Mouse (Mus musculus) ZHBTc4 (cell line): ENCODE results near the gene Rps5.
"Not testable (repeated sequence)": the region's sequence is repeated elsewhere in the genome, so short reads cannot be mapped to it uniquely, and the experiment has no call there.

Source experiments
- DNase-seq: peaks from one replicate; pipeline ENCODE4 v3.0.0-alpha.2; 2011; ENCODE audit warnings: low read depth, low spot score

The Rps5 gene

DNA sequence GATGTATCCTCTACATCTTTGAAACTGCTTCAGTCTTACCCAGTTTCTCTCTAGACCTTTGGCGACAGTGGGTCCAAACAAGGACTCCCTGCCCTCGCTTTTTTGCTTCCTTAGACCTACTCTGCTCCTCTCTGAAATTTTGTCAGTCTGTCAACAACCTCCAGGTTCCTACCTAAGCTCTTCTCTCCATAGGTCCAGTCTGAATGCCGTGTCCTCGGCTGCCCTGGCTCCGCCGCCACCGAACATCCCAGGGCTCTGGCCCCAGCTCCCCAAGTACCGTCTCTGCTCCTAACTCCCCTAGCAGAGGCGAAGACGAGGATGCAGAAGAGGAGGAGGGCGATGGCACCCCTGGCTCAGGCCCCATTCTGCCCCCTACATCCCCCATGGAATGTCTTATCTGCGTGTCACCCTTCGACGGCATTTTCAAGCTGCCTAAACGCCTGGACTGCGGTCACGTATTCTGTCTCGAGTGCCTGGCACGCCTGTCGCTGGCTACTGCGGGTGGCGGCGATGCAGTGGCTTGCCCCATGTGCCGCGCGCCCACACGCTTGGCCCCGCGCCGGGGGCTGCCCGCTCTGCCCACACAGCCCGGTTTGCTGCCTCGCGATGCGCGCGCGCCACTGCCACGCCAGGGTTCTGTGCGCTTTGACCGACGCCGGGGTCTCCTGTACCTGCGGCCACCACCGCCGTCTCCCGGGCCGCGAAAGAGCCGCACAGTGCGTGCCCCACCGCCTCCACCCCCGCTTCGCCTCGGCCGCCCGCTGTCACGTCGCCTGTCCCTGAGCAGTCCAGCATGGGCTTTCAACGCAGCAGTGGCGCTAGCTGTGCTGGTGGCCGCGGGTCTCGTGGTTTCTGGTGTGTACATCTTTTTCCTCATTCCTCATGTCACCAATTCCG, 5.9 kb downstream of the Rps5 start:
- DNase-seq = peak; percentile 64

GRCm38 (mm10) chr7:12933615-12934140, 11.6 kb downstream of the Rps5 start:
- DNase-seq = peak; percentile 64

- DNase-seq = no peak
These were observed 12.7 kb downstream of the Rps5 start for GRCm38 (mm10) chr7:12934808-12935207.

DNA sequence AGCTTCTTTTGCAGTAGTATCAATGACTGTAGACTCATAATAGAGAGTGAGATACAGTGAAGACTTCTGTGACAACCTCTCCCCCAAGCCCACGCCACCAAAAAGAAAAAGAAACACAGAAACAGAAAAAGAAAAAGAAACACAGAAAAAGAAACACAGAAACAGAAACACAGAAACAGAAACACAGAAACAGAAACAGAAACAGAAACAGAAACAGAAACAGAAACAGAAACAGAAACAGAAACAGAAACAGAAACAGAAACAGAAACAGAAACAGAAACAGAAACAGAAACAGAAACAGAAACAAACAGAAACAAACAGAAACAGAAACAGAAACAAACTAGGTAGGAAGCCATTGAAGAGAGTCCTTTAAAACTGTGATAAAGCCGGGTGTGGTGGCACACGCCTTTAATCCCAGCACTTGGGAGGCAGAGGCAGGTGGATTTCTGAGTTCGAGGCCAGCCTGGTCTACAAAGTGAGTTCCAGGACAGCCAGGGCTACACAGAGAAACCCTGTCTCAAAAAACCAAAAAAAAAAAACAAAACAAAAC, 15.2 kb downstream of the Rps5 start:
- DNase-seq = not testable (repeated sequence)

GRCm38 (mm10) chr7:12940599-12940998, 18.5 kb downstream of the Rps5 start:
- DNase-seq = no peak

DNA sequence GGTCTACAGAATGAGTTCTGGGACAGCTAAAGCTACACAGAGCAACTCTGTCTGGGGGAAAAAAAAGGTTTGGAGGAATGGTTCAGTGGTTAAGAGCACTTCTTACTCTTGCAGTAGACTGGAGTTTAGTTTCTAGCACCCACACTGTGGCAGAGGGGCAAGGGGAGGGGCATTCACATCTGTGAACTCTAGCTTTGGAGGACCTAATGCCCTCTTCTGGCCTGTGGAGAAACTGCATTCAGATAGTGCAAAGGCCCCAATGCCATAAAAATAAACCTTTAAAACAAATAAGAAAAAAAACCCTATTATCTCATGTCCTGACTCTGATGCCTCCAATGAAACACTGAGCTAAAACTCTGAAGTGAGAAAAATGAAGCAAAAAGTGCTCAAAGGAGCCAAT, 21.4 kb downstream of the Rps5 start:
- peak; percentile 76 for DNase-seq

GRCm38 (mm10) chr7:12949032-12949871, 27.2 kb downstream of the Rps5 start:
- DNase-seq = peak; percentile 99

- no peak for DNase-seq
These were observed 27.8 kb downstream of the Rps5 start for GRCm38 (mm10) chr7:12949872-12950229.

- no peak for DNase-seq
These were observed 32.8 kb downstream of the Rps5 start for GRCm38 (mm10) chr7:12954896-12955295.

GRCm38 (mm10) chr7:12957511-12957910, 35.4 kb downstream of the Rps5 start:
- no peak for DNase-seq

GRCm38 (mm10) chr7:12958948-12959347, 36.9 kb downstream of the Rps5 start:
- DNase-seq = no peak

DNA sequence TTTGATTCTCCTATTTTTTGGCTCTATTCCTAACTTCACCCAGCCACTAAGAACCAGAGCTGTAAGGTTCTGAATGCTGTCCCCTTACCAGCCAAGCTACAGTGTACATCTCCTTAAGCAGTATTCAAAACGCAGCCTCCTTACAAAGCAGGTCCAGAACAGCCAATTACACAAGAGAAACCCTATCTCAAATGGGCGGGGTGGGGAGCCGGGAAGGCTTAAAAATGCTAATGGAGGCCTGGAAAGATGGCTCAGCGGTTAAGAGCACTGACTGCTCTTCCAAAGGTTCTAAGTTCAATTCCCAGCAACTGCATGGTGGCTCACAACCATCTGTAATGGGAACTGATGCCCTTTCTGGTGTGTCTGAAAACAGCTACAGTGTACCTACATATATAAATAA, 37.6 kb downstream of the Rps5 start:
- peak; percentile 76 for DNase-seq

GRCm38 (mm10) chr7:12961511-12962141, 39.5 kb downstream of the Rps5 start:
- peak; percentile 89 for DNase-seq

DNA sequence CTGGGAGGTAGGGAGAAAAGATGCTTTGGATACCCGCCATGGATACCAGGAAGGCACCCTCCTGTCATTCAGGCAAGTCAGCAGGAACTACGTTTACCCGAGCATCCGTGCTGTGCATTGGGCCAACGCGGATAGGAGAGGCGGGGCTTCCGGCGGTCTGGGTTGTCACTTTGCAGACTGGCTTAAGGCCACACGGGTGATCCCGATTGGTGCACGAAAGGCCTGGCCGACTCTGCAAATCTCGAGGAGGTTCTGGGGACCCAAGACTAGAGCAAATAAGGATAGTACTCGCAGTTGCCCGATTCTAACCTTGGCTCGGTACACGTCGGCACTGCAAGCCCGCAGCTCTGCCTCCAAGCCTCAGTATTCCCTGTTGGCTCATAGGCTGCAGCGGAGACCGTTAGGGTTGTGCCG, 43.6 kb downstream of the Rps5 start, which contains the start of gene Zfp324:
Gene Zfp324 (plus strand): TSS at position 161 of the 414 bp plus-strand sequence.
- peak; percentile 94 for DNase-seq

- DNase-seq = peak; percentile 68
These were observed 44.2 kb downstream of the Rps5 start for GRCm38 (mm10) chr7:12966104-12966845.

- peak; percentile 63 for DNase-seq
These were observed 48.8 kb downstream of the Rps5 start for GRCm38 (mm10) chr7:12970906-12971305.
